Mouse (Mus musculus) cerebellum, postnatal 14 days (tissue): ENCODE data around the gene Zfp708.
"Not testable (repeated sequence)": the region's sequence is repeated elsewhere in the genome, so short reads cannot be mapped to it uniquely, and the experiment has no call there.

Source experiments
- DNase-seq, 2 experiments: peaks; one replicate each; pipeline ENCODE4 v3.0.0; 2021; ENCODE audit warnings: mixed read lengths in 2 of 2

Zfp708 gene

DNA sequence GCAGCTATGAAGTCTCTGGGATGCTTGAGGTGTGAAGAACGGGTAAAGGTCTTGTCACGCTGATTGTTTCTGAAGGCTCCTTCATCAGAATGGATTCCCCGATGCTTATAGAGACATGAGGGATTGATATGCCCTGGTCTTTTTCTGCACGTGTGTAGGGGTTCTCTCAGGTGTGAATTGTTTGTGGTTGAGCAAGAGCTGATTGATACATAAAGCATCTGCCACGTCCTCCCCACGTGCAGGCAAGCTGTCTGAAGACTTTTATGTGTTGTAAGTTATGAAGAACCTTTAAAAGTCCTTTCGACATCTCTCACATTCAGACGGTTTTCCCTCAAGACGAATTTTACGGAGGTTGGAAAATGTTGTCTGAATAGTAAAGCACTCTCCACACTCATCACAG is at the start of gene Zfp708:
Gene Zfp708 (minus strand): TSS at position 101 of the 400 bp plus-strand sequence.
- no peak for DNase-seq

DNA sequence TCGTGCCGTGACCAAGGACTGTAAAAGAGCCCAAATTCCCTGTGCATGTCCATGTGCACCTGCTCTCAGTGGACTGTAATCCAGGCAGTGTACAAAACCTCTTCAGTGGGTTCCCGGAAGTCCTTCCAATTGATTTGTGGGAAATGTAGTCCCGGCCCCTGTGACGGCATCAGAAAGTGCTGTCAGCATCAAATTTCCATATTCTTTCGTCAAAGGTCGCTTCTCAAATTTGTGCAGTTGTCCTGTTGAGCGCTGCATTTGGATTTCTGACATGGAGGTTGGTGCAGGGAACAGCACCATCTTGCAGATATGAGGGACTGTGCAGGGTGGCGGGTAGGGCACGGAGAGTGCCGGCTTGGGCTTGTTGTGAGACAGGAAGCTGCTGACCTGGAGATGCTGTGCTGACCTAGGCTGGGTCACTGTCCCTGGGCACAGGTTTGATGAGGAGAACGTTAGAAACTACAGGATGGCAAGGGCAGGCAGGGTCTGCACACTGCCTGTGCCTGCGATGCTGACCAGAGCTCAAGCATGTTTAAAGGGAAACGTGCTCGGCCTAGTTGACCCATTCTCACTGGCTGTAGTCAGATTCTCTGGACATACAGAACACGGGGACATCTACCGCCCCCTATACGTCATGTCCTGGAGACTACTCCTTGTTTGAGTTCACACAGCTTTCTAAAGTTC is 30.4 kb upstream of the Zfp708 start:
- DNase-seq: peak; percentile 85 to 90

DNA sequence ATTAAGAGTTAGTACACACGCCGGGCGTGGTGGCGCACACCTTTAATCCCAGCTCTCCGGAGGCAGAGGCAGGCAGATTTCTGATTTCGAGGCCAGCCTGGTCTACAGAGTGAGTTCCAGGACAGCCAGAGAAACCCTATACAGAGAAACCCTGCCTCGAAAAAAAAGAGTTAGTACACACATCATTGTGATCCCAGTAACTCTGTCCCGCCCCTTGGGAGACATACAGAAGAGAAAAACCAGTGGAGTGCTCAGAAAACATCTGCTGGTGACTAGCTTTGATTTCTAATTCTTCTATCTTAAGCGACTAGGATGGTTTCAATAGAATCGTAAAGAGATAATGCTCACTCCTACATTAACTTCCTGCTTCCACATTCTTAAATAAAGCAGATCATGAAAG is 29.7 kb upstream of the Zfp708 start:
- DNase-seq: not testable (repeated sequence)

DNA sequence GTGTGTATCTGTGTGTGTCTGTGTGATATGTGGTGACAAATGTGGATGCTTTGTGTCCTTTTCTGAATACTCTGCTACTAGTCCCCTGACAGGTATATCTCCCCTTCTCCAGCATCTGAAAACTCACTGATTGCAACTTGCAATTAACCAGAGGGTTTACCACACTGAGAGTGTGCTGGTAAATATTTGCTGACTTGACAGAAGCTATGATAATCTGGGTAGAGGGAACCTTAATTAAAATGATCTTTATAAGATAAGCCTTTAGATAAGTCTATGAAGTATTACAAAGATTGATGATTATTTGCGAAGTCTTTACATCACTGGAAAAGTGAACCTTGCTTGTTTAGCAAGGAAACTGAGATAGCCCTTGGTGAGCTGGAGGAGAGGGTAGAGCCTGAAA is 26.7 kb upstream of the Zfp708 start:
- no peak for DNase-seq

DNA sequence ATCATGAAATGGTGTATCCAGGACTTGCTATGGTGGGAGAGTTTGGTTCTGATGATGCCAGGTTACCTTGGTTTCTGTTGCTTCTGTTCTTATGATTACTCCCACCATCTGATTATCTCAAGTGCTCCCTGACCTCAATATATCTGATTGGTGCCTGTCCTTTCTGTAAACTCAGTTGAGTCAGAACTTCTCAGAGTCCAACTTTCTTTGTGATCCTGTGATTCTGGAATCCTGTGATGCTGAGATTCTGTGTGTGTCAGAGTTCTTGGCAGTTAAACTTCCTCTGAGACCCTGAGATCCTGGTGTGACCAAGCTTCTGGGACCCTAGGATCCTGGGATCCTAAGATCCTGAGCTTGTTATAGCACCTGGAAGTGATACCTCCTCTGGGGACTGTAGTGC is 23.6 kb upstream of the Zfp708 start, which contains the start of gene Zfp759:
Gene Zfp759 (plus strand): TSS at position 301 of the 400 bp plus-strand sequence.
- not testable (repeated sequence) for DNase-seq

DNA sequence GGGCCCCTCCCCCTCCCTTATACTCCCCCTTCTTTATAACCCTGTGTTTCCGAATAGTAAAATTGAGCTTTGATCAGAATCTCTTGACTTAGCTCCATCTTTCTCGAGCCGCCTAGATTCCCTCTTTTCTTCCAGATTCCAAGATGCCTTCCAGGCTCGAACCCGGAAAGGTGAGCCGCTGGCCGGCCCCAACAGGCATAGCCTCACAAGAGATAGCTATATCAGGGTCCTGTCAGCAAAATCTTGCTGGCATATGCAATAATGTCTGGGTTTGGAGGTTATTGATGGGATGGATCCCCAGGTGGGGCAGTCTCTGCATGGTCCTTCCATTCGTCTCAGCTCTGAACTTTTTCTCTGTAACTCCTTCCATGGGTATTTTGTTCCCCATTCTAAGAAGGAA is 18.4 kb upstream of the Zfp708 start, which contains the start of gene Rslcan18:
Gene Rslcan18 (minus strand): TSS at position 101 of the 400 bp plus-strand sequence.
- not testable (repeated sequence) for DNase-seq

DNA sequence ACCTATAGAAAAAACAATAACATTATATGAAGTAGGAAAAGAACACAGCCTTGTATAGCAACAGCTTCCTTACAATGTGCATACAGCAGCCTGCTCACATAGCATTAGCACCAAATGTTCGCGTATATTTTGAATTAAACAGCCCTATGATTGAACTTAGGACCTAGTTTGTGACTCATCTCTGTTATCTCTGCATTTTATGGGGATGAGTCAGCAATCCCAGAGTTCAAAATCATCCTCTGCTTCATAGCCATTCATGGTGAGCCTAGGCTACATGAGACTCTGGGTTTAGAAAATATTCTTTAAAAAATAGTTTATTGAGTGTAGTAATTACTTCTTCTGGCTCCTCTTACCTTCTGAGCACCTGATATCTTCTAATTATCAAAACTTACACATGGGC is 15.5 kb upstream of the Zfp708 start:
- no peak for DNase-seq

DNA sequence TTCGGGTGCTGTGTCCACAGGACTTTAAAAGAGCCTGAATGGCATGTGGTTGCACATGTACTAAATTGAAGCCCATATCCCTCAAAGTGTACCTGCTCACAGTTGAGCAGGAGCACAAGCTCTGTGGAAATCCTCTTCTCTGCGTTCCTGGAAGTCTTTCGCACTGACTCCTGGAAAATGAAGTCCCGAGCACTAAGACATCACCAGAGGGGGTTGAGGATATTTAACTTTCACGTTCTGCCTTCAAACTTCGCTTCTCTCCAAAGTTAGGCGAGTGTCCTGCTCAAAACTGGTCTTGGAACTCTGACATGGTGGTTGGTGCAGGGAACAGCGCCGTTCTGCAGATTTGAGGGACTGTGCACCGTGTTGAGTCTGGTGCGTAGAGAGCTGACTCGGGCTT is 14.3 kb upstream of the Zfp708 start:
- no peak for DNase-seq

DNA sequence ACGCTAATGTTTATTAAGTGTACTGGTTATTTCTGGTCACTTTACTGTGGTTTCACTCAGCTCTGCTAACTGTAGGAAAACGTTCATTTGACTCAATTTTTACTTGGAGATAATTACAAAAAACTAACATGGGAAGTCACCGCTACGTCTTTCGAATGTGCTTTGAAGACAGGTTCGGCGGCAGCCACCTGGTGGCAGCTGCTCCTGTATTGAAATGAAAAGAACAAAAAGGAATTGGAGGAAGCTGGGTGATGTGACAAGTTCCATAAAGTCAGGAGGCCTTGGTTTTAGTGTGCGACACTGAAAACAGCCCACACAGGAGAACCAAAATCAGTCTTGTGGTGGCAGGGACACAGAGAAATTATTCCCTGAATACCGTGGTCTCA is 11.0 kb upstream of the Zfp708 start:
- peak in 1 of 2 experiments; percentile 49 for DNase-seq

DNA sequence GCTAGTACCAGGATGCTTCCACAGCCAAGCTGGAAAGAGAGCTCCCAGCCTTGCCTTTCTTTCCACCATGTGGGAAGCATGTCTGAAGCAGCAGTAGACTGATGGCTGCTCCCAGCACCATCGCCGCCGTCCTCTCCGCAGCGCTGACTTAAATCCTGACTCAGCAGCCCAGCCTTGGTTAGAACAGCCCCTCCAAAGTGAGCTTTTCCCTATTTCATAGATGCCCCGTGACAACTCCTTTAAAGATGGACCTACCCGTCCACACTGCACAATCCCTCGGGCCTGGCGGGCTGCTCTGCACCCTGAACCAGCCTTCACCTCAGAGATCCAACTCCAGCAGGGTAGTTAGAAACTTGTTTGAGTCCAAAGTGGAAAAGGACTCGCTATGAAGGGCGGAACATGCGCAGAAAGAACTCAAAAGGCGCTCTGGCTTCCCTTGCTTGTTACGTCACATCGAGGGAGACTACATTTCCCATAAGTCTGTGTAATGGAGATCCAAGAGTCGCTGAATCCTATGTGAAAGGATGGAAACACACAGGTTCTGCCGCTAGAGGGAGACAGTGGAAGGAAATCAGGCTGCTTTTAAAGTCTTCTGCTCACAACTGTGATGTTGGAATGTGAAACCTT is 10.5 kb upstream of the Zfp708 start, which contains the start of gene Gm28557:
Gene Gm28557 (minus strand): TSS at position 411 of the 627 bp plus-strand sequence.
- DNase-seq: peak; percentile 93 to 94

DNA sequence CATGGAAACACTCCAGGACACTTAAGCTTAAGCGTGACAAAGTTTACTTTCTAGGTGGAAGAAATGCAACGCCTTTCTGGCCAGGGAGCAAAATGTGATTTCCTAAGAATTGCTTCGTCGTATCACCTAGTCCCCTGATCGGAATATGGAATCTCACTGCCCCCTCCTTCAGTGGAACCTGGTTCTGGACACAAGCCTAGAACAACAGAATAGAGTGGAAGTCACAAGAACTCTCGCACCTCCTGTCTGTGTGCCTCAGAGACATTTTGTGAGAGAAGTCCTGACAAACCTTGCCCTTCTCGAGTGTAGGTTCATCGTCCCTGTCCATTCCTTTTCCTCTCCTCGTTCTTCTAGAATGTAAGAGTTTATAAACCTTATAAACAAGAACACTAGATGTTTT is 9.9 kb upstream of the Zfp708 start:
- DNase-seq: no peak

DNA sequence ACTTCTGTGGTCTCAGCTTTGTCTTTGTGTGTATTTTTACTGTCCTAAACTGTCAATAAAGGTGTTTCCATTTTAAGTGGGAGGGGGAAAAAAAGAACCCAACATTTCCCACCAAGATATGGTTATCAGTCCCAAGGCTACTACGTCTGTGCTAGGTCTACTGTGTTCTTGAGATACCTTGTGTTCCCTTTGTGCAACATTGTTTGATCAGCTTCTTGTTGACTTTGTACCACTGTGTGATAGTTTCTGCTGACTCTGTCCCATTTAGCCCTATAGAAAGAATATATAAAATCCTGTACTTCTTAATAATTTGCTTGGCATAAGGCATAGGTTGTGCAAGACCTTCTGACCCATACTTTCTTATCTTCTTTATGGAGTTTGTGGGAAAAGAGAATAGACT is 7.6 kb downstream of the Zfp708 start:
- DNase-seq: no peak

DNA sequence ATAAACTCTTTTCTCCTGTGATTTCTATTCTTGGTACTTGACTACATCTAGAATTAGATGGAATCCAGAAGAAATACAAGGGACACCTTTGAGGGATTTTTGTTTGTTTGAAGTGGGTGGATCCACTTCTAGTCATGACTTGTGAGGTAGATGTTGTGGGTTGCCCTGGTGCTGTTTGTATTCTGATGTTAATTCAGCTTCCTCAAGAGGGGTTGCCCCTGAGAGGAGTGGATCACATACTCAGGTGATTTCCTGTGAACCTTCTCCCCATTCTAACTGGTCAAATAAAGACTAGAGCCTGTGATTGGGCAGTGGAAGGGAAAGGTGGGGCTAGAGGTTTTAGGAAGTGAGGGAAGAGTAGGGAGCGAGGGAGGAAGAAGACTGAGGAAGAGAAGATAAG is 15.8 kb downstream of the Zfp708 start:
- no peak for DNase-seq

DNA sequence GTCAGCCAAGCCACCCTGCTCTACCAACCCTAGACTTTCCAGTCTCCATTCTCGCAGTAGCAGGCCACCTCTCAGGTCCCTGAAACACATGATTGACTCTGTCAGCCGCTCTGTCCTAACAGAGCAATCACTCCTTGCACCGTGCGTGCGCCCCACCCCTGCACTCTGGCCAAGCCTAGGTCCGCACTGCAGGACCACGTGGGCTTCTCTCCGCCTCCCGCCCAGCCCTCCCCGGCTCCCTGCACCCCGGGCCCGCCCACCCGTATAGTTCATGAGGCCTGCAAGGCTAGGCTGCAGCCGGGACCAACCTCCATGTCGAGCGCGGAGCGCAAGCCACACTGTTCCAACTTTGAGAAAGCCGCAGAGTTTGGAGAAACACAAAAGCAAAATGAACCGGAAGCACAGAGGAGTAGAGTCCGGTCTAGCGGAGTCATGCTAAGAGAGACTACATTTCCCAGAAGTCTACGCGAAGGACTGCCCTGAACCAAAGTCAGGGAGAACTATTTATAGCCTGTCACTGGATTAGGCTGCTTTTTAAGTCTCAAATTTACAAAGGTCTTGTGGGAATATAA is 16.5 kb downstream of the Zfp708 start:
- DNase-seq: peak; percentile 65 to 75

DNA sequence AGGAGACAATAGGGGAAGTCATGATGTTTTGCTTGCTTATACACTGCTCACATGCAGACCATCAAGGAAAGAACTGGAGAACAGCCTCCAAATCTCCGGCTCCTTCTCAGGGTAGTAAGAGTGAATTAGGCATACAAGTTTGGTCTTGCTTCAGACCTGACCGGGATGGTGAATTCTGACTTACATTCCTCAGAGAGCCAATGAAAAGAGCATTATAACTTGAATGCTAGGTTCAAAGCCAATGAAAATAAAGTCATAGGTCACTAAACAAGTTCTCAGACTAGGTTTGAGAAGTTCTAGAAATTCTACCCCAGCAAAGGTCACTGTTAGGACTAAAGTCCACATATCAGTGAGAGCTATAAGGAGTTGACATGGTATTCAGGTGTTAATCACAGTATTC is 20.5 kb downstream of the Zfp708 start:
- DNase-seq: no peak

DNA sequence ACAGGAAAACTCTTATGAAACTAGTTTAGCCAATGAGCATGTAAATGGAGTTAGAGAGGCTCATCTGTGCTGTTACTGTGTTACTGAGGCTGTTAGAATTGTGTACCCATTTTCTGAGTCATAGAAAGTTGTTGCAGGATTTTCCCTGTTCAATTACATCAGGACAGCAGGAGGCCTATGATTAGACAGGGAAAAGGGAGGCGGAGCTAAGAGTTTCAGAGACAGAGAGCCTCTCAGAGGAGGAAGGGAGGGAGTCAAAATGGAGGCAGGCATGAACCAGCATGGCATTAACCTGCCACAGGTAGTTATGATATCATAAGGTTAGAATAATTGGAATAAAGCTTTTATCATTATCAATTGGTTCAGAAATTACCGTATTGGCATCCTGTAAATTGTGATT is 25.0 kb downstream of the Zfp708 start:
- DNase-seq: no peak

DNA sequence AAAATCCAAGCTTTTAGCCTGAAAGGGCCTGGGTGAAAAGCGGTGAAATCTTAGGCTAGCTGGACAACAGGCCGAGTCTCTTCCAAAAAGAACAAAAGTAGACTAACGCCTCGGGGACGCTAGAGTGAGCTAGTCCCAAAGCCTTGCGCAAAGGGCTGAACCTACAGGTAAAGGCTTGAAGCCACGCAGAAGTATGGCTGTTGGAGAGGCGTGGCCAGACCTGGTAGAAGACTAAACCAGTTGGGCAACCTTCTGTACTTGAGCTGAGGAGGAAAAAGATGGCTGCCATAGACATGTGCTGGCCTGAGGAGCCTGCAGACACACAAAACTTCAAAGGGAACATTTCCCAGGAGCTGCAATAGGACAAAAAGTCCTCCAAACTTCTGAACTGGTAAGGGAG is 32.4 kb downstream of the Zfp708 start:
- DNase-seq: no peak

DNA sequence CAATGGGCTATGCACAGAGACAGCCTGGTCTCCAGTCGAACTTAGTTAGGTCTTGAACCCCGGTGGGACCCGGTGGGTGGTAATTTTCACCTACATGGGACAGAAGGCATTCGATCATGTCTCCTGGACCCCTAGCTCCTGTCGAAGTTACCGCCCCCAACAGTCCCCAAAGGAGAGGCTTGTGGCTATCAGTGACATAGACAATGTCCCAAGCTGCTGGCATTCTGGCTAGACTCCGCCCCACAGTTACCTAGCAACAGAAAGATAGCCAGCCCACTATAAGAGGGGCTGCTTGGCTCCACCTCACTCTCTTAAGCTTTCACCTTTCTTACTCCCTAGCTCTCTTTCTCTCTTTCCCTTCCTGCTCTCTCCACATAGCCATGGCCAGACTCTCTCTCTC is 35.3 kb downstream of the Zfp708 start:
- peak in 1 of 2 experiments; percentile 8 for DNase-seq

DNA sequence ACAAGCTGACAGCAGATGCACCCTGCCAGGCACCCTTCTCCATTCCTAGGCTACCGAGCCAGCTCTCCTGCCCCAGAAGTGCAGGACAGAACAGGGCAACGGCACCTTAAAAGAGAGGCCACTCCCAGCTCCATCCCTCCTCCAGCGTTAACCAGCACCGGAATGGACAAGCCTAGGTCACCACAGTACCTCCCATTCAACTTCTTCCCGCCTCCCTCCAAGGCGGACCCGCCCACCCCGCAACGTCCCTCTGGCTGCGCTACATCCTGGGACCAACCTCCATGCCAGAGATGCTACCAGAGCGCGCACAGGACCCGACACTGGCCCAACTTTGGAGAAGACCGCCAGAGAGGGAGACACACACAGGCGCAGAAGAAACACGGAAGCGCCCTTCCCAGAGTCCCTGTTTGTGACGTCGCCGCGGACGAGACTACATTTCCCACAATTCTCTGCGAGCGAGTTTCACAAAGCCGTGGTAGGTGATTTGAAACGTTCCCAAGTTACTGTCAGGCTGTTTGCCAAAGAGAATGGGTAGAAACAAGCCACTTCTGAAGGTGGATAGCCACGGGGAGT is 36.9 kb downstream of the Zfp708 start, which contains the start of gene Zfp712:
Gene Zfp712 (minus strand): TSS at position 385 of the 573 bp plus-strand sequence.
- DNase-seq: peak; percentile 95

DNA sequence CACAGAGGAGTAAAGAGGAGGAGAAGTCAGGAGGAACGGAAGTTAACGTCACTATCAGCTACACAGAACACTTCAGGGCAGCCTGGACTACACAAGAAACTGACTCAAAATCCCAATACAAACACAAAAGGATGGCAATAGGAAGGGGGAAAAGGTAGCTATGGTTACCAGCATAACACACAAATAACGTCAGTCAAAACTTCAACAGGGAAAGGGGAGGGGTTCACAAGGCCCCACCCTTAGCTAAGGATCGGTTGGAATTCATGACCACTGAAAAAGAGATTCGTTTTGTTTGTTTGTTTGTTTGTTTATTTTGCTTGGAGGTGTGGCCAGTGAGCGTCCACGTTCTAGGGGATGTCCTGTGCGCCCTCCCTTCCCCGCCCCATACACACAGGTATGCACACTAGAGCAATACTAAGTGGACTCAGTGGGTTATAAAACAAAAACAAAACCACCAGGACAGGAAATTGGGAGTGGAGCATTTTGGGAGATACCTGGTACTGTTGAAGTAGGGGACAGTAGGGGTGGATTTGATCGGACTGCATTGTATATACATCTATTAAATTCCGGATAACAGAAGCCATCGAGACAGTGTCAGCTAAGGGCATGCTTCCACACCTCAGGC is 37.5 kb downstream of the Zfp708 start:
- DNase-seq: peak; percentile 7 to 9
